Mouse (Mus musculus): ENCODE measurements around the gene Sparc.
"Not testable (repeated sequence)": the region's sequence is repeated elsewhere in the genome, so short reads cannot be mapped to it uniquely, and the experiment has no call there.

Sparc gene

DNA sequence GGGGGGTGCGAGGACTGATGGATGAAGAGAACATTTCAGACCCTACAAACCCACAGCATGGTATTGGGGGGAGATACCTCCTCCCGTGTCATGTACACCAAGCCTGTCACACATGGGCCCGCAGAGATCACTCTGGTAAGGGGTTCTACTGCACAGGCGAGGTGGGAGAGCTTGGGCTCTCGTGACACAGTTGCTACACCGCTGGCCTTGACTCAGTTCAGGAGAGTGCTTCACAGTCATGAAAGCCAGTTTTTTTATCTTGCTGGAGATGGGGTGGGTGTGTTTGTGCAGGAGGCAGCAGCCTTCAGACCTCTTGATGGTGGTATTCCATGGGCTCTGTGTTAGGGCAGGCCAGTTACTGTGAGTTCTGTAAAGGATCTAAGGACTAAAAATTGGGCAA, 13.1 kb upstream of the Sparc start:
- no peak for DNase-seq (ENCODE audit: low spot score)

GRCm38 (mm10) chr11:55432981-55433380, 10.0 kb upstream of the Sparc start:
- DNase-seq (ENCODE audit: low spot score), result no peak

DNA sequence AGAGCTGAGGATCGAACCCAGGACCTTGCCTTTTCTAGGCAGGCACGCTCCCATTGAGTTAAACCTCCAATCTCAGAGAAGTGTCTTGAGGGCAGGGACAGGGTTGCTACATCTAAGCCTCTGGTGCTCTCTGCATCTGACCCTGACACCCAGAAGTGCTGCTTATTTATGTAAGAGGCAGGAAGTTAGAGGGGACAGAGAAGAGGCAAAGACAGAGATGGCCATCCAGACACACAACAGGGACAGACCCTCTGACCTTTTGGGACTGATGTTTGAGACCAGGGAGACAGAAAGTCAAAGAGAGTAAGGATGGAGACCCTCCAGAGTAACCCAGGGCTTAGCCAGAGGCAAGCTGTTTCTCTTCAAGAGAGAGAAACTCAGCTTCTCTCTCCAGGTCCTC, 7.0 kb upstream of the Sparc start:
- DNase-seq (ENCODE audit: low spot score), result no peak

- peak; percentile 81 for DNase-seq (ENCODE audit: low spot score)
Measured at GRCm38 (mm10) chr11:55428186-55429012, 5.4 kb upstream of the Sparc start.

- DNase-seq (ENCODE audit: low spot score), result no peak
Measured at GRCm38 (mm10) chr11:55424746-55425360, 1.9 kb upstream of the Sparc start.

DNA sequence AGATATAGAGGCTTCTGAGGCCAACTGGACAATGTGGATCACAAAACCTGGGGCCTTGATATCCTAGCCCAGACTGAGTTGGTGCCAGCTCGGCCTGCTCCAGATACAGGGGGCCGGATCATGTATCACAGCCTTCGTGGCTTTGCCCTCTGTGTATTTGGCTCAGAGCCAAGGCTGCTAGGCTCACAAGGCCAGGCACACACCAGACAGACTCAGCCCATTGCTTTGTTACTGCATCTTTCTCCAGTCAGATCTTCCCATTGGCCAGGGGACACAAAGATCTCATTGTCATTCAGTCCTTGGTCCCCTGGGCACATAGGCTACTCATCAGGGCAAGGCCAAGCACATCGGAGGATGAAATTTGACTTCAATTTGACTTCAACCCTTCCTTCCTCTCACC, 773 bp upstream of the Sparc start:
- peak; percentile 82 for DNase-seq (ENCODE audit: low spot score)

DNA sequence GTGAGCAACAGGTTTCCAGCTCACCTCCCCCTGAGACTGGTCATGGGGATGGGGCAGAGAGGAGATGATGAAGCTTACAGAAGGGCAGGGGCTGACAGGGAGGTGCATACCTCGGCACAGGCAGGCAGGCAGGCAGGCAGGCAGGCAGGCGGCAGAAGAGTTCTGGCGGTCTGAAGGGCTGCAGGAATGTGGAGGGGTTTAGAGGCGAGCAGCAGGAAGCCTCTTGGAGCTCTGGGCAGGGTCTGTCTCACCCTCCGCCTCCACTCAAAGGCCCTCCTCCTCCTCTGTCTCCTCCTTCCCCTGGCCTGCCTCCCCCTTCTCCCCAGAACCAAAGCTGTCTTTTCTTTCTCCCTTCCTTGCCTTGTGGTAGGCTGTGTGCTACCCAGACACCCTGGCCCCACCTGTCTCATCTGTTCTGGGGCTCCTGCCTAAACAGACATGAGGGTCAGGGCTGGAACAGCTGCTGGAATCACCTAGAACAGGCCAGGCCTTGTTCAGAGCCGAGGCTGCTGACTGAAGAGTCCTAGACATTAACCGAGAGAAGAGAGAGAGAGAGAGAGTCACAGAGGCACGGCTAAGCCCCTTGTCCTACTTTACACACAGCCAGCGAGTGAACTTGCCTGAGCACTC, 3.2 kb downstream of the Sparc start:
- peak; percentile 76 for DNase-seq (ENCODE audit: low spot score)

DNA sequence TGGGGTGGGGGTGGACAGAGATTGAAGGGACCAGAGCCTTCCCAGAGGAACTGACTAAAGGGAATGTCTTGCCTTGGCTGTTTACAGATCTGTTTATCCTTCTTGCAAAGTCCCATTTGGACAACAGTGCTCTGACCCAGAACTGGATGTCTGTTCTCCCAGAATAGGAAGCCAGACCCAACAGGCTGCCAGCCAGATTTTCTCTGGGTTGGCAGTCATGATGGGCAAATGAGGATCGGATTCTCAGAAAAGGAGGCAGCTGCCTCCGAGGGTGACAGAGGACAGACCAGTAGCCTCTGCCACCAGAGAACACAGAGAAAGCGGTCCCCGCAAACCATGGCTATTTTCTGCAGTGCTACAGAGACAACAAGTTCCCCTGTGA, 3.7 kb downstream of the Sparc start:
- DNase-seq (ENCODE audit: low spot score), result no peak

DNA sequence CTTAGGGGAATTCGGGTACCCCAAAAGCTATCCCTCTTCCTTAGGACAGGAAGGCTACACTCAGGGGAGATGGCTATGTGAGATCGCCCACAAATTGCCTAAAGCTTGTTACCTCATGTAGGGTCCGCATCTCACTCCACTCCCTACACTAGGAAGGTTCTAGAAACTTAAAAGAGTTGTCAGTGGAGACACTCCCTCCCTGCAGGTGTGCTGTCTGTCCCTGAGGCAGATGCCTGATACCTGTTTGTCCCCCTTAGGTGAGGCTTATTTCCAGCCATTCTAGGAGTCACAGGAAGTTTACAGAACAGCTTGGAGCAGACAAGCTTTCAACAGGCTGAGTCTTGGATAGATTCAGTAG, 4.3 kb downstream of the Sparc start:
- no peak for DNase-seq (ENCODE audit: low spot score)

DNA sequence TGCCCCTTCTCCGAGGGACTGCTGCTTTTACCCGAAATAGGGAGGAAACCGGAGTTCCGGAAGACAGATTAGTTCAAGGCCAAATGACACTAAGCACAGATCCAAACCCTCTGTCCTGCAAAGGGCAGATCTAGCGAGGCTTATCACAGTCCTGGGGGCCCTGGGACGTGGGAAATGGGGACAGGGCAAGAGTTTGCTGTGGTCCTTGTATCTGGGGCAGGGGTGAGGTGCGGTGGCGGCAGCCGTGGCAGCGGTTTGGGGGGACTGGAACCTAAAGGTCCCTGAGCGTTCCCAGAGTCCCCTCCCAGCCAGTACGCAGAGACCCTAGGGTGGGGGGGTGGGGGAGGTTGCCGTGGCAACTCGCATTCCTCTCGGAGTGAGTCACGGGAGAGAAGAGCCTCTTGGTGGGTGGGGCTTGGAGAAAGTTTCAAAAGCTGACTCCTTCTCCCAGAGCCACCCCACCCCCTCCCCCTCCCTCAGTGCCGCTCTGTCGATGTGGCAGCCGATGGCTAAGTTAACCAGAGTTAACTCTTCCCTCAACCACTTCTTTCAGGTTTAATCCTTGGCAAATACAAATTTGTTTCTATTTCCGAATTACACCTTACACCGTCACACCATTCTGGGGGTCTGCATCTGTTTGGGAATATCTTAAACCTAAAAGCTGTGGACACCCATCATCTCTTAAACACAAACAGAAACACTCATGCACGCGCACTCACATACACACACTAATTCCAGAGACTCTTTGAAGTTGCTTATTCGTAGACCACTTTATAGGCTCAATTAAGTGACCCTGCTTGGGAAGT, 4.9 kb downstream of the Sparc start:
- DNase-seq (ENCODE audit: low spot score), result peak; percentile 66

- no peak for DNase-seq (ENCODE audit: low spot score)
Measured at GRCm38 (mm10) chr11:55416609-55417265, 6.2 kb downstream of the Sparc start.

- DNase-seq (ENCODE audit: low spot score), result not testable (repeated sequence)
Measured at GRCm38 (mm10) chr11:55415731-55416130, 7.3 kb downstream of the Sparc start.

- peak; percentile 48 for DNase-seq (ENCODE audit: low spot score)
Measured at GRCm38 (mm10) chr11:55415036-55415704, 7.8 kb downstream of the Sparc start.

- DNase-seq (ENCODE audit: low spot score), result no peak
Measured at GRCm38 (mm10) chr11:55414314-55414713, 8.7 kb downstream of the Sparc start.

- DNase-seq (ENCODE audit: low spot score), result peak; percentile 65
Measured at GRCm38 (mm10) chr11:55413416-55413796, 9.6 kb downstream of the Sparc start.

DNA sequence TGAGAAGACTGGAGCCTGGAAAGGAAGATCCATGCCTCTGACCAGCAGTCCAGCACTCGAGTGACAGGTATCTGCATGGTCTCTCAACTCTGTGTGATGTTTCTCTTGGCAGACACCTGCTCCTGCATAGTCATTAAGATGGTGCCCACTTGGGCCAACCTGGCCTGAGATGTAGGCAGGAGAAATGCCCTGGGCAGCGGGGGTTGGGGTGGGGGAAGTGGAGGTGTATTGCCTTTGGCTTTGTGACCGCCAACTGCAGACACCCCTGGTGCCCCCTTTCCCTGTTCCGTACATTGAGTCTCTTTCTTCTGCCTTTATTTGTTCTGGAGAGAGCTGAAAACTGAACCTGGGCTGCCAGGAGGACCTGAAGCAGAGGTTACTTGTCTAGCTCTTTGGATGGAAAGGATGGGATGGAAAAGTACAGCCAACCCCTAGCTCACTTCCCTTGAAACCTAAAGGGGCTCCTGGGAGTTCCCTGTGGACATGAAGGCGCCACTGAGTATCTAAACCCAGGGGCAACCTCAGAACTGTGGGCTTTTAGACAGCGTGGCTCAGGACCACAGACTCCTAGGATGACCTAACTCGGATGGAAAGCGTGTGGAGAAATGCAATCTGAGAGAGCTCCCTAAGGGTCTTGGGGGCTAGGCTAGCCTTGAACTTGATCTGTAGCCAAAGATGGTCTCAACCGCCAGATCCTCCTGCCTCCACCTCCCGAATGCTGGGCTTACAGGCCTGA, 10.1 kb downstream of the Sparc start:
- DNase-seq (ENCODE audit: low spot score), result no peak

DNA sequence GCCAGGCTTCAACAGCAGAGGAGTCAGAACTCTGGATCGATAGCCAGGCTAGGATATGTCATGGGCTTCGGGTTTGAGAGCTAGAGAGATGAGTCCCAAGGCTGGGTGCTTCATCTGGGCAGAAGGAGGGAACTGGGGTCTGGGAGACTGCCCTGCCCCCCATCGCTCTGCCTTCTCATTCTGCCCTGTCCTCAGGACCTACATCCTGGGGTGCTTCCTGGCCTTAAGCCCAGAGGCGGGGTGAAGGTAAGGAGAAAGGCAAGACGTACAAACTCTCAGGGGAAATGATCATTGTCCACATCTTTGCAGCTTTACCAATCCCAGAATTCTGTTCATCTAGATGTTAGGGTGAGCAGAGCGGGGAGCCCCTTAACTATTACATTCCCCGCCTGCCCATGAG, 10.9 kb downstream of the Sparc start:
- DNase-seq (ENCODE audit: low spot score), result no peak

GRCm38 (mm10) chr11:55410502-55410901, 12.5 kb downstream of the Sparc start:
- DNase-seq (ENCODE audit: low spot score), result no peak

- DNase-seq (ENCODE audit: low spot score), result no peak
Measured at GRCm38 (mm10) chr11:55410005-55410404, 13.0 kb downstream of the Sparc start.

DNA sequence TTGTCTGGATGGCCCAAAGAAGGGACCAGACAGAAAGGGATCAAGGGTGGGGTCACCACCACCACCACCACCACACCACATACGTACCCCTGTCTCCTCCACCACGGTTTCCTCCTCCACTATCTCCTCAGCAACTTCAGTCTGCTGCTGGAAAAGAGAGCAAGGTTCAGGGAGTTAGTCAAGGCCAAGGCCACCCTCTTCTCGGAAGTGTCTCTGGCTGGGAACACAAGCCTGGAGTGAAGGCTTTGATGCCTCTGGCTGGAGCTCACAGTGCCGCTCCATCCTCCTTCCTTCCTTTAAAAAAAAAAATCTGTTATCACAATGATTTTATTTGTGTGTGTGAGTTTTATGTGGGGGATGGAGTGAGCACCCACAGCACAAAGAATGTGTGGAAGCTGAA, 15.8 kb downstream of the Sparc start:
- DNase-seq (ENCODE audit: low spot score), result peak; percentile 76

All from ovary, adult 18-20 months (tissue).